Mouse (Mus musculus): Measurements from ENCODE around the gene Coa5. TPM values are rescaled to one million over a fixed set of nuclear protein-coding genes. Genes with fewer than 3 reads are reported as not detected.

Gene Coa5
- polyA plus RNA-seq, 1 experiment: 41.3 TPM

DNA sequence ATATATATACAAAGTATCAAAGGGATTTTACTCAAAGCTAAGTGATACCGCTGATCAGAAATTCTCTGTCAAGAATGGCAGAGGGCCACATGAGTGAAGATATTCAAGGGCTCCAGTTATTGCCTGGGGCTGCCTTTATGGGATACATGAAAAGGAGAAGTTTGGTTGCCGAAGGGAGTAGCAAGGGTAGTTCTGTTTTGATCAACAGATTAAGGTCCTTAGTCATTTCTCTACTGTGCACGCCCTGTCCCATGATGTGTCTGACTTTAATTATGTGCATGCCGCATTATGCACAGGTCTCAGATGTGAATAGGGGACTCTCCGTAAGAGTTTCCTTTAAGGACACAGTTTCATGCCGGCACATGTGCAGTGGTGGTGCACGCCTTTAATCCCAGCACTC is 27.6 kb upstream of the Coa5 start:
- no peak overlapping the region for H3ac ChIP-seq (ENCODE audit: control insufficient read depth, insufficient read length)
- H3K79me2 ChIP-seq (ENCODE audit: control insufficient read depth, insufficient read depth): no peaks in the 10 kb centered on the region
- peaks cover 10% of the 10 kb centered on the region for H3K27me3 ChIP-seq (ENCODE audit: control insufficient read depth, insufficient read depth, insufficient read length)
- H3K4me3 ChIP-seq: no peak overlapping the region
- TF ChIP-seq SRF (IDR thresholded peaks at IDR 0.05; ENCODE audit: control insufficient read depth, insufficient read length, low read depth) (no peak), TCF12 (IDR thresholded peaks at IDR 0.05; ENCODE audit: insufficient read depth, poor library complexity, severe bottlenecking) (no peak), POLR2A (IDR thresholded peaks at IDR 0.05; ENCODE audit: insufficient read length, low read depth) (no peak), MAX (IDR thresholded peaks at IDR 0.05; ENCODE audit: low read depth) (no peak), TCF3 (IDR thresholded peaks at IDR 0.05; ENCODE audit: insufficient read length, low read depth) (no peak), POLR2AphosphoS2 (IDR thresholded peaks at IDR 0.05; ENCODE audit: insufficient read length, low read depth) (no peak), MYOD1 (IDR thresholded peaks at IDR 0.05; ENCODE audit: control insufficient read depth in 1 of 3, insufficient read length in 2 of 3, low read depth in 2 of 3) (no peak), E2F4 (IDR thresholded peaks at IDR 0.05; ENCODE audit: insufficient read depth) (no peak), MYOG (IDR thresholded peaks at IDR 0.05; ENCODE audit: control insufficient read depth in 1 of 3, insufficient read depth in 1 of 3, insufficient read length in 2 of 3, low read depth in 2 of 3) (no peak), USF1 (IDR thresholded peaks at IDR 0.05; ENCODE audit: low read depth) (no peak), REST (IDR thresholded peaks at IDR 0.05; ENCODE audit: insufficient read depth, insufficient read length) (no peak), CEBPB (IDR thresholded peaks at IDR 0.05; ENCODE audit: insufficient read depth, poor library complexity, severe bottlenecking) (no peak)
- H3K36me3 ChIP-seq (ENCODE audit: control insufficient read depth, insufficient read depth): no peaks in the 10 kb centered on the region
- no peak overlapping the region for H3K4me2 ChIP-seq (ENCODE audit: low read depth)

DNA sequence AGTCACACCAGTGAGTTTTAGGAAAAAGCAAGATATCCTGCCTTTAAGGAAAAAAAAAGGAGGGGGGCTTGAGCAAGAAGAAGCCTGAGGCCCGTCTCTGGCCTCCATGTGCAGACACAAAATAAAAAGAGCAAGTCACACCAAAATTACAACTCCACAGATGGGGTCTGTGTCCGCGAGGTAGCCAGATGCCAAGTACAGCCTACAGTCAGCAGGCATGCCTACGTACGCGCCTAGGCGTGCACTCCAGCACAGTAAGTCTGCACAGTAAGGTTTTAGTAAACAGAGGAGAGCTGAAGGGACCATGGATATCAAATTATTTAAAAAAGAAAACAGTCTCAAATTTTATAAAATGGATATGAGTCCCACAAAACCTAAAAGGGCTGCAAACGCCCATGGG is 21.4 kb upstream of the Coa5 start:
- no peak overlapping the region for H3K4me2 ChIP-seq (ENCODE audit: low read depth)
- no peaks in the 10 kb centered on the region for H3K36me3 ChIP-seq (ENCODE audit: control insufficient read depth, insufficient read depth)
- H3K79me2 ChIP-seq (ENCODE audit: control insufficient read depth, insufficient read depth): no peaks in the 10 kb centered on the region
- H3ac ChIP-seq (ENCODE audit: control insufficient read depth, insufficient read length): no peak overlapping the region
- no peak overlapping the region for H3K4me3 ChIP-seq
- no peaks in the 10 kb centered on the region for H3K27me3 ChIP-seq (ENCODE audit: control insufficient read depth, insufficient read depth, insufficient read length)
- TF ChIP-seq MAX (IDR thresholded peaks at IDR 0.05; ENCODE audit: low read depth) (no peak), TCF3 (IDR thresholded peaks at IDR 0.05; ENCODE audit: insufficient read length, low read depth) (no peak), E2F4 (IDR thresholded peaks at IDR 0.05; ENCODE audit: insufficient read depth) (no peak), USF1 (IDR thresholded peaks at IDR 0.05; ENCODE audit: low read depth) (no peak), REST (IDR thresholded peaks at IDR 0.05; ENCODE audit: insufficient read depth, insufficient read length) (no peak), SRF (IDR thresholded peaks at IDR 0.05; ENCODE audit: control insufficient read depth, insufficient read length, low read depth) (no peak), TCF12 (IDR thresholded peaks at IDR 0.05; ENCODE audit: insufficient read depth, poor library complexity, severe bottlenecking) (no peak)

DNA sequence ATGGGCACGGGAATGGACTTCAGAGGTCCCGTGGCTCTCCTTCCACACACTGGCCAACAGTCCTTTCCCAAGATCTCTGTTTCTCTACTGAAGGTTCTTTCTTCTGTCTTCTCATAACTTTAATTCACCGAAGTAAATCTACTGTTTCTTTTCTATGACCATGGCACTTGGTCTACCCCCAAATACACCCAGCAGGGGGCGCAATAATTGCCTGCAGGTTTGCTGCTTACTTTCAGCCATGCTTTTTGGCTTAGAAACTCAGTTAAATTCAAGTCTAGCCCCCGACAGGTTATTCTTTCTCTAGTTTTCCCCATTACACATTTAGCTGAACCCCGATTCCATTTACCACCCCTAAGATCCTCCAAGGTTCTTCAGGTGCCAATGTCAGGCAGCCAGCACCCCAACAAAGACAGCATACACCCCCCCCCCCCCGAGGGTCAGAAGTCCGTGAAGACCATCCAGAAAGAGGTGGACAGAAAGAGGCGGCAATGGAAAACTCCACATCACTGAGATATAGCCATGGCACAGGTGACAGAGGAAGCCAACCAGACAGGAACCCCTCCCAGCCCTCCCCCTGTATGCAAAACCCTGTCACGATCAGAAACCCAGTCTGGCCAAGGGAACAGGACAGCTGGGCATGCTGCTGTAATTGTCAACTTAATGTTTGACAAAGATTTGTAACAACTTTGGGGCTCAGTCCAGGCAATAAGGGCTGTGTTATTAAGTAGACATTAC is 18.6 kb upstream of the Coa5 start:
- TF ChIP-seq MAX (IDR thresholded peaks at IDR 0.05; ENCODE audit: low read depth) (no peak), REST (IDR thresholded peaks at IDR 0.05; ENCODE audit: insufficient read depth, insufficient read length) (no peak), E2F4 (IDR thresholded peaks at IDR 0.05; ENCODE audit: insufficient read depth) (no peak), MYOD1 (IDR thresholded peaks at IDR 0.05; ENCODE audit: control insufficient read depth in 1 of 3, insufficient read length in 2 of 3, low read depth in 2 of 3) (no peak), POLR2A (IDR thresholded peaks at IDR 0.05; ENCODE audit: insufficient read length, low read depth) (no peak), CEBPB (IDR thresholded peaks at IDR 0.05; ENCODE audit: insufficient read depth, poor library complexity, severe bottlenecking) (no peak), TCF3 (IDR thresholded peaks at IDR 0.05; ENCODE audit: insufficient read length, low read depth) (no peak), TCF12 (IDR thresholded peaks at IDR 0.05; ENCODE audit: insufficient read depth, poor library complexity, severe bottlenecking) (no peak), MYOG (IDR thresholded peaks at IDR 0.05; ENCODE audit: control insufficient read depth in 1 of 3, insufficient read depth in 1 of 3, insufficient read length in 2 of 3, low read depth in 2 of 3) (no peak)
- no peaks in the 10 kb centered on the region for H3K36me3 ChIP-seq (ENCODE audit: control insufficient read depth, insufficient read depth)

DNA sequence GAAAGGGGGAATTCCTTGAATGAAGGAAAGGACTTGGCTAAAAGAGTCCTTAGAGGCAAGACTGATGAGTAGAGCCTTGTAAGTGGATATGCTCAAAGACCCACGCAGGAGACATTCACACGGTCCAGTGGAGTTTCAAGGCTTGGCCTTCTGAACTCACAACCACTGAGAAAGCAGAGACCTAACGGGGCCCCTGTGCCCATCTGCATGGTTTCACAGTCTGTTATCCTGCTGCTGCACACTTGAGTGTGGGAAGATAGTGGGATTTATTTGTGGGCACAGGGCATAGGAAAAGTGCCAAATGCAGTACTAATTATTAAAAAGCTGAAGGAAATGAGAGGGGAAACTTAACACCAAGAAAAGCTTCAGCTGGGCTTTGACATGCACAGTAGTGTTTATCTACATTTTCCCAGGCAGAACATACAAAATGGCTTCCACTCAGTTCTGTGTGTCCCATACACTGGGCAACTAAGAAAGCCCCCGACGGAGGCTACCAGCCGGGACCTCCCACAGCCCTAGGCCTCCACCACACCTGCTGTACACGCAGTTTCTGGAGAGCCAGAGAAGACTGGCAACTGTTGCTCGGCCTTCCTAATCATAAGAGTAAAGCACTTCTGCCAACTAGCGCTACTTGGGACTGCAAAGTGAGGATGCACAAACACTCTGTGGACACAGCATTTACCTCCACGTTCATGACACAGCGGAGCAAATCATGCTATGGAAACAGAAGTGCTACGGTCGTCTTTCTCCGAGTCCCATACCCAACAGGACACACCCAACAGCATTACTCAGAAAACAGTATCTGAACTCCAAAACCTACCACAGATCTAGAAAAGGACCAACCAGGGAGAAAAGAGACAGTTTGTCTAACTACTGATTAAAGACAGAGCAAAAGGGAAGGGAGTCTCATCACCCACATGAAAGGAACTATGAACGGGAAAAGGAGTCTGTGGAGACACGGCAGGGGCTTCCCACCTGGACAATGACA is 13.2 kb upstream of the Coa5 start:
- Histone ChIP-seq H3K36me3 (ENCODE audit: control insufficient read depth, insufficient read depth) (peaks cover 4% of the 10 kb centered on the region), H3K79me2 (ENCODE audit: control insufficient read depth, insufficient read depth) (no peaks in the 10 kb centered on the region), H3K27me3 (ENCODE audit: control insufficient read depth, insufficient read depth, insufficient read length) (no peaks in the 10 kb centered on the region), H3K4me2 (ENCODE audit: low read depth) (no peak overlapping the region), H3ac (ENCODE audit: control insufficient read depth, insufficient read length) (no peak overlapping the region), H3K4me3 (no peak overlapping the region)
- TF ChIP-seq USF1 (IDR thresholded peaks at IDR 0.05; ENCODE audit: low read depth): no peak
- TF ChIP-seq MYOD1 (IDR thresholded peaks at IDR 0.05; ENCODE audit: control insufficient read depth in 1 of 3, insufficient read length in 2 of 3, low read depth in 2 of 3): no peak
- no peak for TF ChIP-seq POLR2AphosphoS2 (IDR thresholded peaks at IDR 0.05; ENCODE audit: insufficient read length, low read depth)
- no peak for TF ChIP-seq POLR2A (IDR thresholded peaks at IDR 0.05; ENCODE audit: insufficient read length, low read depth)
- TF ChIP-seq SRF (IDR thresholded peaks at IDR 0.05; ENCODE audit: control insufficient read depth, insufficient read length, low read depth): no peak
- no peak for TF ChIP-seq TCF12 (IDR thresholded peaks at IDR 0.05; ENCODE audit: insufficient read depth, poor library complexity, severe bottlenecking)
- no peak for TF ChIP-seq MYOG (IDR thresholded peaks at IDR 0.05; ENCODE audit: control insufficient read depth in 1 of 3, insufficient read depth in 1 of 3, insufficient read length in 2 of 3, low read depth in 2 of 3)
- no peak for TF ChIP-seq REST (IDR thresholded peaks at IDR 0.05; ENCODE audit: insufficient read depth, insufficient read length)
- TF ChIP-seq E2F4 (IDR thresholded peaks at IDR 0.05; ENCODE audit: insufficient read depth): no peak
- TF ChIP-seq TCF3 (IDR thresholded peaks at IDR 0.05; ENCODE audit: insufficient read length, low read depth): no peak
- no peak for TF ChIP-seq MAX (IDR thresholded peaks at IDR 0.05; ENCODE audit: low read depth)
- TF ChIP-seq CEBPB (IDR thresholded peaks at IDR 0.05; ENCODE audit: insufficient read depth, poor library complexity, severe bottlenecking): no peak

More for the DNA sequence above, 18.6 kb upstream of the Coa5 start:
- H3K4me3 ChIP-seq: no peak overlapping the region
- H3K4me2 ChIP-seq (ENCODE audit: low read depth): no peak overlapping the region
- H3ac ChIP-seq (ENCODE audit: control insufficient read depth, insufficient read length): no peak overlapping the region
- no peaks in the 10 kb centered on the region for H3K27me3 ChIP-seq (ENCODE audit: control insufficient read depth, insufficient read depth, insufficient read length)
- no peaks in the 10 kb centered on the region for H3K79me2 ChIP-seq (ENCODE audit: control insufficient read depth, insufficient read depth)
